Mouse (Mus musculus): Measurements from ENCODE around the gene Tspan17. TPM values are rescaled to one million over a fixed set of nuclear protein-coding genes. Genes with fewer than 3 reads are reported as not detected.

Tspan17 gene
- 52.0 and 67.7 TPM in 2 replicates for polyA plus RNA-seq (2012; ENCODE audit: insufficient read depth, insufficient read length, missing spikeins)

DNA sequence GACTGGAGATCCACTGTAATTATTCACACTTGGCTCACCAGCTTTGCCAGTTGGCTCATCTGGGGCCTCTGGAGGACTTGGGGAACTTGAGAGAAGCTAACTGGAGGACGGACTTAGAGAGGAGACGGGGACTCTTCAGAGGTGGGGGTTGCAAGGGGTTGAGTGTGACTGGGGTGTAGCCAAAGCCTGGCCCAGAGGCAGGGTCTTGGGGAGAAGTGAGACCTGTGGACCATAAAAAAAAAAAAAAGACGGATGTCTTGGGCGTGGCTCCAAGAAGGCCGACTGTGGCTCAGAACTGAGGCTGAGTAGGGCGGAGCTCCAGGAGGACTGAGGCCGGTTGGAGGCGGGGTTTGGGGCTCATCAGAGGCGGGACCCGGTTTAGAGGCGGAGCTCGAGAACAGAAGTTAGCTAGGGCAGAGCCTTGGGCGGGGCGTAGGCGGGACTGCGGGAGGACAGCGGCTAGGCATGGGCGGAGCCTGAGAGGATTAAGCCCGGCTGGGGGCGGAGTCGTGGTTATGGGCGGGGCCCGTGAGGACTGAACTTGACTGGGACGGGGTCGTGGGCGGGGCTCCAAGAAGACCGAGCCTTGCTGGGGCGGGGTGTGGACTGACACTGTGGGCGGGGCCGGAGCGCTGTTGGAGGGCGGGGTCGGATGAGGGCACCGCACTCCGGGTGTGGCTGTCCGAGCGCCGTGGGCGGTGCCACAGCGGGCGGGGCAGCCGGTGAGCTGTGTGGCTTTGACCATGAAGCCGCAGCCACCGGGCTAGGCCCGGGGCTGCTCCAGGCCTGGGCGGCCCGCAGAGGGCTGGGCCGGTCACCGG, at the start of gene Tspan17:
Tspan17 (plus strand) TSS at position 638 of the 821 bp plus-strand sequence.
- TF ChIP-seq POLR2A (IDR thresholded peaks at IDR 0.05; ENCODE audit: borderline replicate concordance, low read depth, low read length) (peak; percentile 27; the same call in 1 of the 2 replicates), CTCF (IDR thresholded peaks at IDR 0.05; ENCODE audit: low read depth, low read length) (no peak)
- Histone ChIP-seq H3K4me3 (ENCODE audit: insufficient read depth, low read length) (peak within 1 kb of the TSS; percentile 78), H3K27ac (ENCODE audit: insufficient read depth, low read depth, low read length) (no peak within 1 kb of the TSS), H3K4me1 (ENCODE audit: control insufficient read depth, insufficient read depth, low read length) (no peaks in the 10 kb centered on the region; the same call in 1 of the 2 replicates)

DNA sequence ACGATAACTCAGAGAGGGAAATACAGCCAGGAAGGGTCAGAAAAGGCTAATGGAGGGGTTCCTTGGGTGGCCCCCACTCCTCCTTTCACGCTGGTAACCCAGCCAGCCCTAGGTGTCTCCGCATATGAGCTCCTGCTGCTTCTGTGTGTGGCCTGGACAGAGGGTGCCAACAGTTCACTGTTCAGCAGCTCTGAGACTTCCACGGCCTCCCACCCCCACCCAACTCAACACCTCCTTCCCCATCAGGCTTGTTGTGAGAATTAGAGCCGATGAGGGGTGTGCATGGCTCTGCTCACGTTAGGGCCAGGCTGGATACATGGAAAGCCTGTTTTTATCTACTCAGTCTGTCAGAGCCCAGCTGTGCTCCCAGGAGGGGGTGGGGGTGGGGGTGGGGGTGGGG, 43.1 kb upstream of the Tspan17 start:
- Histone ChIP-seq H3K27ac (ENCODE audit: insufficient read depth, low read depth, low read length) (no peak overlapping the region), H3K4me1 (ENCODE audit: control insufficient read depth, insufficient read depth, low read length) (no peaks in the 10 kb centered on the region), H3K4me3 (ENCODE audit: insufficient read depth, low read length) (no peak overlapping the region)
- no peak for TF ChIP-seq CTCF (IDR thresholded peaks at IDR 0.05; ENCODE audit: low read depth, low read length)
- no peak for TF ChIP-seq POLR2A (IDR thresholded peaks at IDR 0.05; ENCODE audit: borderline replicate concordance, low read depth, low read length)

DNA sequence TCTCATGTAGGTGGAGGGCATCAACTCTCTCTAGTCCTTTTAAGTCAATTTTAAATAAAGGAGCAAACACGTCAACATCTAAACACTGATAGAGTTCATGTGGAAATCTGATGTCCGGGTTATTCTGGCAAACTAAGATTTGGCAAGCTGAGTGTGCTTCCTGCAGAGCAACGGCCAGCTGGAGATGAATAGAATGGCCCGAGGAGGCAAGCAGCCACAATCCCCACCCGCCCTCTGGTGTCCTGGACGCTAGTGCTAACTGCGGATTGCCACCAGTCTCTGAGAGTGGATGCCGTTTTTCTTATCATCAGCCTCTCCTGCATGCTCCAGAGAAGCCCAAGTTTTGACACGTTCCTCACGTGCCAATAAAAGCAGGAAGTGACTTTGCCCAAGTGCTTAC, 42.3 kb upstream of the Tspan17 start:
- TF ChIP-seq POLR2A (IDR thresholded peaks at IDR 0.05; ENCODE audit: borderline replicate concordance, low read depth, low read length) = no peak
- TF ChIP-seq CTCF (IDR thresholded peaks at IDR 0.05; ENCODE audit: low read depth, low read length) = no peak
- Histone ChIP-seq H3K4me3 (ENCODE audit: insufficient read depth, low read length) (no peak overlapping the region), H3K4me1 (ENCODE audit: control insufficient read depth, insufficient read depth, low read length) (no peaks in the 10 kb centered on the region), H3K27ac (ENCODE audit: insufficient read depth, low read depth, low read length) (no peak overlapping the region)

DNA sequence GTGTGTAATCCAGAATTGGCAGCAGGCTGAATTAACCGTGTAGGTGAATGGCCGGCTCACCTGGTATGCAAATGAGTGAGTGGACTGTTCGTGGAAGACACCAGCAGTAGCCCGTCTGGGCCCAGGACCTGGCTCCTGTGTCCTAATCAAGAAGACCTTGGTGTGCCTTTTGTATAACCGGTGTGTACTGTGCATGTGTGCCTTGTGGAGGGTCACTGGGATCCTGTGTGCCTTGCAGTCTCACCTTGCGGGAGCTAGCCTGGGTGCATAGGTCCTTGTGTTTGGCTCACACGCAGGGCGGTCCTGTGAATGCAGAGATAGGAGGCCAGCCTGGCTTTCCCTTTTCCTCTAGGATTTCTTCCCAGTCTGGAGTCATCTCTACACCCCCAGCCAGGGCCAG, 41.0 kb upstream of the Tspan17 start:
- Histone ChIP-seq H3K4me3 (ENCODE audit: insufficient read depth, low read length) (no peak overlapping the region), H3K4me1 (ENCODE audit: control insufficient read depth, insufficient read depth, low read length) (no peaks in the 10 kb centered on the region), H3K27ac (ENCODE audit: insufficient read depth, low read depth, low read length) (no peak overlapping the region)
- TF ChIP-seq POLR2A (IDR thresholded peaks at IDR 0.05; ENCODE audit: borderline replicate concordance, low read depth, low read length) = no peak
- TF ChIP-seq CTCF (IDR thresholded peaks at IDR 0.05; ENCODE audit: low read depth, low read length) = no peak

DNA sequence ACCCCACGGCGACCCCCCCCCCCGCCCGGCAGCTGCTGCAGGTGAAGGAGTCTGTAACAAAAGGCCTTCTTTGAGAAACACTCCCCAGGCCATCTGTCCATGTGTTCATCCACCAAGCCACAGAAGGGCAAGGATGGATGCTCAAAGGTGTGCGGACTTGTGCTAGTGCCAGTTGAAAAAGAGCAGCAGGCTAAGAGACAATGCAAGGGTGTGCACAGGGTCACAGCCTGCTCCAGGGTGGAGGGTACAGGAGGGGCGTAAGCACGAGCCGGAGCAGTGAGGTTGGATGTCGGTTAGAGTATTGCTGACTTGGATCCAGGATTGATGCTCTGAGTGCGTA, 40.5 kb upstream of the Tspan17 start:
- no peak overlapping the region for H3K27ac ChIP-seq (ENCODE audit: insufficient read depth, low read depth, low read length)
- TF ChIP-seq CTCF (IDR thresholded peaks at IDR 0.05; ENCODE audit: low read depth, low read length) = no peak
- TF ChIP-seq POLR2A (IDR thresholded peaks at IDR 0.05; ENCODE audit: borderline replicate concordance, low read depth, low read length) = no peak
- no peaks in the 10 kb centered on the region for H3K4me1 ChIP-seq (ENCODE audit: control insufficient read depth, insufficient read depth, low read length)
- no peak overlapping the region for H3K4me3 ChIP-seq (ENCODE audit: insufficient read depth, low read length)

DNA sequence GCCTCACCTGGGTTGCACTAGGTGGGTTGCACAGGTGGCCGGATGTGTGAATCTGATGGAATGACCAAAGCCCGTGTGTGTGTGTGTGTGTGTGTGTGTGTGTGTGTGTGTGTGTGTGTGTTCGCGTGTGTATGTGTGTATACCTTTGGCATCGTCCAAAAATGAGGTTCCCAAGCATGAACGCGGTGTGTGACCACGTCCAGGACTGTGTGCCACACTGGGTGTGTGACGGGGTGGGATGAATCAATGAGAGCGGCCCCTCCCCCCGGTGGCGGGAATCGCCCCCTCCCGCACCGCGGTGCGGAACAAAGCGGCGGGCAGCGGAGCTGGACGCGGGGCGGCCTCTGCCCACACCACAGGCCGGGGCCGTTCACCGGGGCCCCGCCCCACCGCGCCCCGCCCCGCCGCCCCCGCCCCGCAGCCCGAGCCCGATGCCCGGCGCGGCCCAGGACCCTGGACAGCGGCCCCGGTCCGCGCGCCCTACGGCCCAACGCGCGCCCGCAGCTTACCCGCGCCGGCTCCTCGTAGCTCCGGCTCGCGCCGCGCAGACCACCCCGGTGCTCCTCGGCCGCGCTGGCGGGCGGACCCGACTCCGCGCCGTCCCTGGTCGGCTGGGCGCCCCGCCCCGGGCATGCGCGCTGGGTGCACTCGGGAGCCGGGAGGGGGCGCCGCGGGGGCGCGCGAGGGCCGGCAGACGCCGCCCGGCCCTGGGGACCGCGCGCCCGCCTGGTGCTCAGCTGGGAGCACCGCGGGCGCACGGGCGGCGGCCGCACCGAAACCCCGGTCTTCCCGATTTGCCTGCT, 39.9 kb upstream of the Tspan17 start:
- TF ChIP-seq CTCF (IDR thresholded peaks at IDR 0.05; ENCODE audit: low read depth, low read length) = no peak
- TF ChIP-seq POLR2A (IDR thresholded peaks at IDR 0.05; ENCODE audit: borderline replicate concordance, low read depth, low read length) = no peak
- Histone ChIP-seq H3K4me3 (ENCODE audit: insufficient read depth, low read length) (peak overlapping the region; percentile 25; the same call in 1 of the 2 replicates), H3K27ac (ENCODE audit: insufficient read depth, low read depth, low read length) (no peak overlapping the region), H3K4me1 (ENCODE audit: control insufficient read depth, insufficient read depth, low read length) (no peaks in the 10 kb centered on the region)

DNA sequence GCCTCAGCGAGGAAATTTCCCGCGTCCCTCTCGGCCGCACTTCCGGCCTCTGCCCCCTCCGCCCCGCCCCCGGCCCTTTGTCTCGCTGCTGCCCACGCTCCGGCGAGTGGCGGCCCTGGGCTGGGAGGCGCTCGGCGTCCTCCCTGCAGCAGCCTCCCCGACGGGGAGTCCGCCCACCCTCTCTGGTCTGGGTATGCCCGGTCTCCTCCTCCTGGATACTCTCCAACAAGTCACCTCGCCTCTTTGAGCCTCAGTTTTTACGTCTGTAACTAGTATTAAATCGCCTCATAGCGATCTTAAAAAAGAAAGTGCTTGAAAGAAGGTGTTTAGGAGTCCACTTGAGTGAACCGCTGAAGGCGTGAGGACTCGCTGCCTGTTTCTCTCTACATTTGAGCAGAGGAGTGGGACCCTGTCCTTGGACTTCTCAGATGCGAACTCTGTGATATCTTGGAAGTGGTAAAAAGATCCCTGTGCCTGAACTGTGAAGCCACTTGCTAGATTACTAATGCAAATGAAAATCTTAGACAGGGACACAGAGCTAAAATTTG, 39.2 kb upstream of the Tspan17 start, which contains the start of gene Gprin1:
Gprin1 (minus strand) TSS at position 11 of the 548 bp plus-strand sequence.
- no peaks in the 10 kb centered on the region for H3K4me1 ChIP-seq (ENCODE audit: control insufficient read depth, insufficient read depth, low read length)
- H3K27ac ChIP-seq (ENCODE audit: insufficient read depth, low read depth, low read length) = no peak within 1 kb of the TSS
- TF ChIP-seq POLR2A (IDR thresholded peaks at IDR 0.05; ENCODE audit: borderline replicate concordance, low read depth, low read length) (no peak), CTCF (IDR thresholded peaks at IDR 0.05; ENCODE audit: low read depth, low read length) (no peak)
- H3K4me3 ChIP-seq (ENCODE audit: insufficient read depth, low read length) = peak within 1 kb of the TSS; percentile 25; the same call in 1 of the 2 replicates

DNA sequence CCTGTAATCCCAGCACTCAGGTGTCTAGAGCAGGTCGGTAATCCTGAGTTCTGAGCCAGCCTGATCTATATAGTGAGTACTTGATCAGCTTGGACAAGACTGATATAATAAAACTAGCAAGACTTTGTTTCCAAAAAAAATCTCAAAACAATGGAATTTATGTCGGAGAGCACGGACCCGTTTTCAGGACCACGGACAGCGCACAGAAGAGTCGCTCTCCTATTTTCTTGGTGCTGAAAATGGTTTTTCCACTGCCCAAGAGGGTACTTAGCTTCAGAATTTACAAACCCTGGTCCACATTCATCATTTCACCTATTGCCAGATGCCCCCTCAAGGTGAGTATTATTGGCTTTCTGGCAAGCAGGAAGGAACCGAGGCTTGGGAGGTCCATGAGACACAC, 38.5 kb upstream of the Tspan17 start:
- H3K27ac ChIP-seq (ENCODE audit: insufficient read depth, low read depth, low read length) = no peak overlapping the region

DNA sequence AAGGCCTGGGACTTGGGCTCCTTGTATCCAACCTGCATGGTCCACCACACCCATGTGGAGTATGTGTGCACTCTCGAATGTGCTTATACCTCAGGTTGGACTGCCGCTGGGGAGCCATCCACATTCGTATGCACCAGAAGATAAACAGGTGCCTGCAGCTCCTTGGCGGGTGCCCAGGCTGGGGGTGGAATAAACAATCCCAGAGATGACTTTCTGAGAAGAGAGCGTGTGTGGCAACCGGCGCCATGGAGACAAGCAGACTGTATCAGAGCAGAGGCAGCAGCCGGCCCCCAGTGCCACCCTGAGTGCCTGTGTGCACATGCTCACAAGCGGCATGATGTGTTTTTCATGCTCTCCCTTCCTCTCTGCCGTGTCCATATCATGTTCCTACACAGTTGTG, 36.5 kb upstream of the Tspan17 start:
- Histone ChIP-seq H3K4me3 (ENCODE audit: insufficient read depth, low read length) (no peak overlapping the region), H3K27ac (ENCODE audit: insufficient read depth, low read depth, low read length) (no peak overlapping the region), H3K4me1 (ENCODE audit: control insufficient read depth, insufficient read depth, low read length) (no peaks in the 10 kb centered on the region; the same call in 1 of the 2 replicates)
- TF ChIP-seq CTCF (IDR thresholded peaks at IDR 0.05; ENCODE audit: low read depth, low read length) = no peak
- TF ChIP-seq POLR2A (IDR thresholded peaks at IDR 0.05; ENCODE audit: borderline replicate concordance, low read depth, low read length) = no peak

More for the DNA sequence above, 38.5 kb upstream of the Tspan17 start:
- H3K4me3 ChIP-seq (ENCODE audit: insufficient read depth, low read length) = no peak overlapping the region
- TF ChIP-seq POLR2A (IDR thresholded peaks at IDR 0.05; ENCODE audit: borderline replicate concordance, low read depth, low read length) = no peak
- no peak for TF ChIP-seq CTCF (IDR thresholded peaks at IDR 0.05; ENCODE audit: low read depth, low read length)
- H3K4me1 ChIP-seq (ENCODE audit: control insufficient read depth, insufficient read depth, low read length) = no peaks in the 10 kb centered on the region
